Mouse (Mus musculus): ENCODE results near the gene Prss27.

Gene Prss27

GRCm38 (mm10) chr17:24037844-24038243, at the start of gene Prss27:
Gene Prss27 (plus strand): TSS chr17:24038144.
- DNase-seq: no peak

GRCm38 (mm10) chr17:23989802-23990201, 48.1 kb upstream of the Prss27 start:
- no peak for DNase-seq

DNA sequence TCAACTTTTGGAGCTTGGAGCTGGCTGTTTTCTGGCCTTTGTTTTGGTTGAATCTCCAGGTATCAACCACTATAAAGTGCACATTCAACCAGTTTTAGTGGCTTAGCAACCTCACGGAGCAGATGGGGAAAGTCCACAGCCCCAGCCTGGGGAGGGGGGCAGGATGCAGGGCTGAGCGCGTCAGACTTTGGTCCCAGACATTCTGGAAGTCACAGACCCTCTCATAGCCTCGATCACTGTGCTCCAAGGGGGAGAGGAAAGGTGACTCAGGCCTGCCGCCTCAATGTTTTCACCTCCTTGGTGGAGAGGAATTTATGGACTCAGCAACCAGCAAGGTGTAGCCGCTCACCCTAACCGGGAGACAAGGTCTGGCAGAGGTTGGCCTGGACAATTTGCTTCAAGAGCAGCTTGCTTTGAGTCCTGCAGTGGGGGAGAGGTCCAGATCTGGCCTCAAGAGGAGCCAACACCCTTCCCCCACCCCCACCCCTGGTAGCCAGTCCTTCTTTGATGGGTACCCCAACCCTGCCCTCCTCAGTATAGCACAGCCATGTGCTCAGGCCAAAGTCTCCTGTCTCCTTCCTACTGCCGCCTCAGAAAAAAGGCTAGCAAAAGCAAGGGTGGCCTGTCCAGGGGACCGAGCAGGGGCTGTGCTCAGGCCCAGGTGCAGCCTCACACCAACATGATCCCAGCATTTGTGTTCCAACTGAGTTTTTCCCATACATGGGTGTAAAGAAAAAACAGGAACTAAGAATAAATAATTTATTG, 45.0 kb upstream of the Prss27 start:
- peak; percentile 55 for DNase-seq

- DNase-seq: peak; percentile 94
Measured at GRCm38 (mm10) chr17:23993559-23994428, 44.1 kb upstream of the Prss27 start.

DNA sequence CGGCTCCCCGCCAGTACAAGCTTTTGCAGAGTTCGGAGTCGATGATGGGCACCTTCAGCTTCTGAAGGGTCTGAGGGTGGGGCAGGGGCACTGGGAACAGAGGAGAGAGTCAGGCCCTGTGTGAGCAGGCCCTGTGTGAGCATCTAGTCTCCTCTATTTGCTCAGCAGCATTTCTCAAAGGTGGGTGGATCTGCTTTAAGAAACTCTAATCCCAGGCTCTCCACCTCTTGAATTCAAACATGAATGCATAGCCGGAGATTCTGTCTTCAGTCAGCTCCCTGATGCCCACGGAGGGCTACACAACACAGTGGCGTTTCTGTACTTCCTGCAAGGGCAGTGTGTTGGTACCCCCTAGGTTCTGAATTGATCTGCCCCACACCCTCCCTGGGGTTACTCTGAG, 43.3 kb upstream of the Prss27 start:
- no peak for DNase-seq

DNA sequence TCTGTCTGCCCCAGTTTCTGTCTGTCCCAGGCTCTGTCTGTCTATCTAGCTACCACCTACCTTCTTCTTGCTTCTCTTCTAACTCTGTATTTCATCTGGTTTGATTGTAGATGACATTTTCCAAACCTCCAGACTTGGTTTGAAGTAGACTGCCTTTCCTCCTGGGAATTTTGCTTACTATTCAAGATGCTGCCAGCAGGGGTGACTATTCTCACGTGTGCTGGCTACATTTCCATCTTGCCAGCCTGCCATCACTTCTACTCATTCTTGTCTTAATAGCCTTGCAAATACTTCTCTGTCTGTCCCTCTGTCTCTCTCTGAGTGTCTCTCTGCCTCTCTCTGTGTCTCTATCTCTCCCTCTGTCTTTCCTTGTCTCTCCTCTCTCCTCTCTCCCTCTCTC, 42.5 kb upstream of the Prss27 start:
- no peak for DNase-seq

DNA sequence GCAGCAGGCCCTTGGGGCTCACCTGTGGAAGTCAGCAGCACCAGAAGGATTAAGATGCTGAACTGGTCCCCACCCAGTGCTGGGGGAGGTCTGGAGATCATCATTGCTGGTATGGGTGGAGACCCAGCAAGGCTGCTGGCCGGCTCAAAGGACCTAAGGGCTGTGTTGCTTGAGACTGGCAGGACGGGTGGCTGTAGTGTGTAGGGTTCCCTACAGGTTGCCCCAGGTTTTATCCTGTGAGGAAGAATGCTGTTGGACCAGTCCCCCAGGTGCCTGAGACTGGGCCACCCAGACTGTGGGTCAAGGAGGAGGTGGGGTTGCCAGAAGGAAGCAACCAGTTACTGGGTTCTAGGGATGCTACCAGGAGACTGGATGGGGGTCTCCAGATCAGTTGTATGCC, 40.0 kb upstream of the Prss27 start, which contains the start of gene Prss22:
TSS of gene Prss22 (minus strand) at position 200 of the 400 bp plus-strand sequence.
- no peak for DNase-seq

GRCm38 (mm10) chr17:23998383-23998782, 39.6 kb upstream of the Prss27 start:
- DNase-seq: no peak

GRCm38 (mm10) chr17:24000404-24000803, 37.5 kb upstream of the Prss27 start:
- DNase-seq: no peak

DNA sequence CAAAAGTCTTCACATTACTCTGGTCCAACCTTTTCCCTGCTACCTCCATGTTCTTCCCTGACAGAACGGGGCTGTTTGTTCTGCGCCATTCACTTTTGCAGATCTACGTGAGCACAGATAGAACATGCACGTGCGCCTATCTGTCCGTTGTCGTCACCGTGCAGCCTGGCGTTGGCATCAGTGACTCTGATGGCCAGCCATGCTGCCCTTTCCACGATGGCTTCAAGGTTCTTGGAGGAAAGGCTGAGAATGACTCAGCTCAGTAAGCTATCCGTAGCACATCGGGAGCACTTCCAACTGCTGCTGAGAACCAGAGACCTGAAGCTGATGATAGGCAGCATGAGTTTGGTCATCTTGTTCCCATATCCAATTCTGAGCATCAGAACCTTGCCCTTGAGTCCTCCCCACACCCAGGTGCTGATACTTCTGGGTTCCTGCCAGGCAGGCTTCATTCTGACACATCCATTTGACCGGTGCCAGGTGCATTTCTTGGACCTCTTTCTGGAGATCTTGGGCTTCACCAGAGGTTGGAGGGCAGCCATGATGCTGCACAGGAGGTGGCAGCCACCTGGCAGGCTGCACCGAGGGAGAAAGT, 33.8 kb upstream of the Prss27 start:
- no peak for DNase-seq

GRCm38 (mm10) chr17:24005049-24005448, 32.9 kb upstream of the Prss27 start:
- no peak for DNase-seq

DNA sequence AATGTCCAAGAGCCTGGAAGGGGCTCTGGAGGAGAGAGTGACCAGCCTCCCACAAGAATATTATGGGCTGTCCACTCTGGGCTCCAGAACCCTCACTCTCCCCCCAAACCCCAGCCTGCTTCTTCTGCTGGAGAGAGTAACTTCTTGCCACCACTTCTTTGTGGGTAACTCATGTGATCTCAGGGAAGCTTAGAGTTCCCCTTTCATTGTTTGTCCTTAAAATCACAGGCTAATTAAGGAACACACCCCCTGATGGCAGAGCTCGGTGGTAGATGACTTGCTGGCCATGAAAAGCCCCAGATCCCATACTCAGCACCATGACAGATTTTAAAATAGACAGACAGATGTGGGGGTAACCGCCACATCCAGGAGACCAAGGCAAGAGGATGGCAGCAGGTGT, 31.0 kb upstream of the Prss27 start:
- no peak for DNase-seq

GRCm38 (mm10) chr17:24007391-24007790, 30.6 kb upstream of the Prss27 start:
- no peak for DNase-seq

GRCm38 (mm10) chr17:24008105-24008504, 29.8 kb upstream of the Prss27 start:
- no peak for DNase-seq

DNA sequence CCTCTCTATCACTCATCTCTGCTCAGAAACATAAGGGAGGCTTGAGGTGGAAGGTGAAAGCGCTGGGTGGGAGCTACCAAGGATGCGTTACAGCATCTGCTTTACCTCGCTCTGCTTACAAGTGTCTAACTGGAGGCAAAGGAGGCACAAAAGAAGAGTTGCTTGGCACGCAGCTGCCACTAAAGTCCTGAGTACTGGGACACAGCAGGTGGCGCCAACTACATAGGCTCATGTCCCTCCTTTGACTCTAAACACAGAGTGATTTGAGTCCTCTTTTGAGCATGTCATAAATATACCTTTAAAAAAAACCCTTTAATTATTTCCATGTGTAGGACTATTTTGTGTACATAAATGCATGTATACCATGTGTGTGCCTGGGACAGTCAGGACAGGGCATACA, 28.3 kb upstream of the Prss27 start:
- no peak for DNase-seq

- no peak for DNase-seq
Measured at GRCm38 (mm10) chr17:24012921-24013320, 25.0 kb upstream of the Prss27 start.

DNA sequence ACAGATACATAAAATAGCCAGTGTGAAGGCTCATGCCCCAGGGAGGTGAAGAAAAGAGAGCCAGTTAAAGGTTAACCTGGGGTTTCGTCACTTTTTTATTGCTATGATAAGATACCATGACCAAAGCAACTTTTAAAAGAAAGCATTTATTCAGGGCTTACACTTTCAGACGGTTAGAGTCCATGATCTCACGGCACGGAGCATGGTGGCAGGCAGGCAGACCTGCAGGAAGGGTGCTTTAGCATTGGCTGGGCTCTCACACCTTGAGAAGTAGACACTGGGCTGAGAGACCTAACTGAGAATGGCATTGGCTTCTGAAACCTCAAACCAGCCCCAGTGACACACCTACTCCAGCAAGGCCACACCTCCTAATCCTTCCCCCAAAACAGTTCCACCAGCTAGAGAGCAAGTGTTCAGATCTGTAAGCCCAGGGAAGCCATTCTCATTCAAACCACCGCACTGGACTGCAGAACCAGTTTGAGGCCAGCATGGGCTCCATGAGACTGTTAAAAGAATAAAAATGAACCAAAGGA, 23.4 kb upstream of the Prss27 start:
- DNase-seq: no peak

DNA sequence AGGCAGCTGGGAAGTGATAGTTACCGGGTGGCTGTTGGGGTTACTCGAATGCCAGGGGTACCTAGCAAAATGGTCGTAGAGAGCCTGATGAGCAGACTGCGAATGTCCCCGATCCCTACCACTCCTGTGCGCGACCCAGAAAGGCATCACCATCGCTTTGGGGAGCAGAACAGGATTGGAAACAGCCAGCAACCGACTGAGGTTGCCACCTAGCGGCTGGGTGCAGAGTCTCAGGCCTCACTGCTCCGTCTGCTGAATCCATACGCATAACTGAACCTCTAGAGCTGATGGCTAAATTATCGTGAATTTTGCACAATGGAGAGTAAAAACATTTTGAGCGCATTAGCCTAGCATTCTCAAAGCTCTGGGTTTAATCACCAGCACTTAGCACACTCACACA, 22.2 kb upstream of the Prss27 start:
- DNase-seq: peak; percentile 27

GRCm38 (mm10) chr17:24020696-24021095, 17.2 kb upstream of the Prss27 start:
- no peak for DNase-seq

- no peak for DNase-seq
Measured at GRCm38 (mm10) chr17:24021375-24022199, 16.4 kb upstream of the Prss27 start.

GRCm38 (mm10) chr17:24029477-24029876, 8.5 kb upstream of the Prss27 start:
- DNase-seq: no peak

GRCm38 (mm10) chr17:24030551-24030950, 7.4 kb upstream of the Prss27 start:
- no peak for DNase-seq
